Mouse (Mus musculus) layer of hippocampus, postnatal 10 days (tissue): ENCODE results near the gene Pdcd1. TPM values are rescaled to one million over a fixed set of nuclear protein-coding genes. Genes with fewer than 3 reads are reported as not detected.

Experiments
- DNase-seq, 2 experiments: peaks; one replicate each; pipeline ENCODE4 v3.0.0; 2021; ENCODE audit warnings: low spot score in 2 of 2
- long read RNA-seq: library from polyadenylated mRNA; stranded (forward); transcript quantifications from one replicate; pipeline ENCODE4 v2.0.0, GENCODE M21; 2023
- total RNA-seq, 2 experiments: library from RNA; stranded (reverse); gene quantifications; 2 replicates each; pipeline ENCODE4 v1.2.3; 2021

The Pdcd1 gene
- total RNA-seq, result under 1 TPM; 0.18 to 0.30 TPM
- long read RNA-seq, result 0 reads

DNA sequence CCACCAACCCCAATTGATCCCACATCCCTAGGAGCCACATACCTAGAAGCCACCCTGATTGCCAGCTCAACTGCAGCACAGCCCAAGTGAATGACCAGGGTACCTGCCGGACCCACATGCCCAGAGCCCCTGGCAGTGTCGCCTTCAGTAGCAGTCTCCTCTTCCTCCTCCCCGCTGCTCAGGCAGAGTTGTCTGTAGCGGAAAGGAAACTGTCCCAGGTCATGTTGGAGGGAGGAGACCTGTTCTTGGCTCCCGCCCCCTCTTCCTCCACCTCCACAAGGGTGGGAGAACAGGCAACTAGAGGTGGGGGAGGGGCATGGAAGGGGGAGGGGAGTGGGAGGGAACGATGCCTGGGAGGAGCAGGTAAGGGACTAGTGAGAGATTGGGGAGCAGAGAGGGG lies at the start of gene Pdcd1:
Gene Pdcd1, minus strand, starts transcription at position 181 of the 400 bp plus-strand sequence.
- peak; percentile 2 to 9 for DNase-seq

DNA sequence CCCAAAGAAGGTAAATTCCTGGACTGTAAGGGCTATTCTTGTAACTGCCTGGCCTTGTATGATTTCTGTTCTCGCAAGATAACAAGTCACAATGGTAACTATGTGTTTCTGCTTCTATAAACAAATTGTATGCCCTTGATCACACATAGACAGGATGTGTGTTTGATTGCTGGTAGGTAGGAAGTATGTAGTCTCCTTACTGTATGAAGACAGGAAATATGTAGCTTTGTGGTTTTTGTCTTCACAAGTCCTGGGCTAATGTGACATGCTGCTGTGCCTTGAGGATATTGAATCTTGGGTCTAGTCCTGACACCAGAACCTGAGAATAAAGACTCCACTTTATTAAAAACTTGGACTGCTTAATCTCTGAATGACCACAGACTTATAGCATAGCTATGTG lies 39.4 kb upstream of the Pdcd1 start:
- DNase-seq, result no peak

DNA sequence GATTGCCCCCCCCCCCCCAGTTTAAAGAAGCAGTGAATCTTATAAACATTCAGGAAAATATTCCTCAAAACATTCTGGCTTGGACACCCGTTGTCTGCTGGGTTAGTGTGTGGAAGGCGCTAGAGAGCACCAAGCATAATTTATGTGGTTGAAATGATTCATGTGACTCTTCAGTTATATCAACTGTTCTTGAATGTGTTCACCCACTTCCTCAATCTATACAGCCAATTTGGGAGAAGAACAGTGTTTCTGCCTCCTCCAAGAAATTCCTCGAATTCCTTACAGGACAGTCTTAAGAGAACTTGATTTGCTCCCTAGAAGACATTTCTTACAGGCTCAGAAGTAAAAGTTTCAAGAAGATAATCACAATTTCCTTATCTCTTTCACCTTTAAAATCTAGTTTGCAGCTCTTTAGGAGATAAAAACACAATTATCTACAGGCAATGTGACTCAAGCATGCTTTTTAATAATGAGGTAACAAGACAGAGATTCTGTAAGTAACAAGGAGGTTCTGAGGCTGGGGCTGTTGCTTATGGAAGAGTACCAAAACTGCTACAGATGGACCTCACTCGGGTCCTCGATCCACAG lies 34.1 kb upstream of the Pdcd1 start:
- no peak for DNase-seq

DNA sequence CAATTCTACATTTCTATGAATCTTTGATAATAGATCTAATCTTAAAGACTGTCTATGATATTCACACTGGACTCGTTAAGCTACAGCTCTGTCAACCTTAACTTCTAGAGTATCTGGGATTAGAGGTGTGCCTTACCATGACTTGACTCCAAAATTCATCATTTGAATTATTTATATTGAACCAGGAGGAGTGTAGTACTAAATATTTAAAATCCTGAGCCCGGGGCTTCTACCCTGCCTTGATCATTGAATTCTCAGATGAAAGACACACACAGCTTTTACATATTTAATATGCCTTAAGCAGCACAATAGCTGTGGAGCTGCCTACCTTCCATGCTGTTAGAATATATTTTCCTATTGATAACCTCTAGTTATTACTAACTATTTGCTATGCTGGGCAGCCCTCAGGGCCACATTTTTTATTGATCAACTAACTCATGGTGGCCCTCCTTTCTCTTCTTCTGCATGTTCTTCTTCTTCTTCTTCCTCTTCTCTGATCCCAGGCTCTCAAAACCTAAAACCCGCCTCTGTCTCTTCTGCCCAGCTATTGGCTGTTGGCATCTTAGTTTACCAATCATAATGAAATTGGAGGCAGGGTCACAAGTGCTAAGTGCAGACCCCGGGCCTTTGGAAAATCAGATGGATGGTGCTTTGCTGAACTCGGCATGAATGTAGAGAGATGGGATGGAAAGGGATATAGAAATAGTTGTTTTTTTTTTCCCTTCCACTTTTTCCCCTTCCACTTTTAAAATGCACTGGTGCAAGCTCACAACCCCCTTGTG lies 33.2 kb upstream of the Pdcd1 start:
- no peak for DNase-seq

DNA sequence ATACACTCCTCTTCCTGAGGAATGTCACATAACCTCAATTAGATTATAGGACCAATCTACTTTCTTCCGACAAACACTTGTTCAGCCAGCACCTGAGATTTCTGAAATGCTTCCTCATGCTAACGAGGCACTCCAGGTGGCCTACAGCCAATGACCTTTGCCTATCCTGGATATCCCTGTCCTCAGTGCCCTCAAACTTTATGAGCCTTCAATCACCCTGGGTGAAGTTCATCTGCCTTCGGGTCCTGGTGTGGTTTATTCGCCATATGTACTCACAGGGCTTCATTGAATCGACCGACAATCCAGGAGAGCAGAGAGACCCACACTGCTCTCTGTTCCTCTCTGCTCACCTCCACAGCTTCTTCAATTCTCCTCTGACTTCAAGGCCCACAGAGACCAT lies 29.4 kb upstream of the Pdcd1 start:
- no peak for DNase-seq

DNA sequence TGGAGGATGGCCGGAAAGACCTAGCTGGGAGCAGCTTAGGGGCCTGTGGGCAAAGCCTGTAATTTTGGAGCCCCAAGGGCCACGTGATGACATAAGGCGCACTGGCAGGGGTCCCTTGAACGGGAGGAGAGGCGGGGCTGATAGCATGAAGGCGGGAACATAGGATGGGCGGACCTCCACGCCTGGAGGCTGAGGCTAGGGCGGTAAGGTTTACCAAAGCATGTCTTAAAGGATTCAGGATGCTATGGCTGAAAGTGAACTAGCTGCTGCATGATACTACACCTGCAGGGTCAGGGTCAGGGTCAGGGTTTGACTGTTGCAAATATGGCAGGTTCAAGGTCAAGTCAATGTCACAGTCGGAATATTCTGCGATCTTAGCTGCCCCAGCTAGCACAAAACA lies 28.8 kb upstream of the Pdcd1 start:
- DNase-seq, result no peak

DNA sequence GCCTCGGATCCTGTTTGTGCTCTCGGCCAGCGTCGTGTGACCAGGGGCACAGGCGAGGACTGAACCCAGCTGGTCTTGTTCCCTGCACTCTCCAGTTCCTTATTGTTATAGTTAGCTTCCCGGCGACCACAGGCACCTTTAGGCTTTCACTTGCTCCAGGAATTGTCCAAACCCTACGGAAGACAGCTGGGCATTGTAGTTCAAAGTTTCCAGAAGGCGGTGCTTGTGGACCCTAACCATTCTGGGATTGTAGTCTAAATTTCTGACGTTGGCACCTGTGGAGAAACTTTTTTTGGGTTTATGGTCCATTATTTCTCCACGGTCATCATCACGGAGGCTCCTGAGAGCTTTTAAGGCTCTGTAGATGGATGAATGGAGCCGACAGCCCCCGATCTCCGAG lies 28.4 kb upstream of the Pdcd1 start:
- DNase-seq, result no peak

DNA sequence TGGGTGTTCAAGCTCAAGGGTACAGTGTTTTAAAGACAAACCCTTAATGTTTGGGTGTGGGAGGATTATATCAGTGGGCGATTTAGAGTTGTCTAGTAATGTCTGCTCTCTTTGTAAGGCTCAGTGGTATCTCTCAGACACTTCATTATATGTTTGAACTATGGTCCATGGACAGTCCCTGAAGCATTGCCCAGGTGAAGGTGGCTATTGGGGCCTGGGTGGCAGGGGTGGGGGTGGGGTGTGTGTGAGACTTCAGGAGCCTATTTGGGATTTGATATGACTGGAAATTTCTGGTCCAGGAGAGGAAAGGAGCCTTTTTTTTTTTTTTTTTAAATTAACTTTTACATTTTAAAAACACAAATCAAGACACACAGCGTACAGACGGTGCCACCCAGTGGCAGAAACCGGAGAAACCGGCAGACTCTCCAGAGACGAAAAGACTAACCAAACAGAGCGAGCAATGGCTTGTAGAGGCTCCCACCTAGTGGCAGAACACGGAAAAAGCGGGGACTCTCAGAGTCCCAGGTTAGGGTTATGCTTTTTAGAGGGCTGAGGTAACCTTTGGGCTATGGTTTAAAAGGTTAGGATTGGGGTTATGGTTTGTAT lies 26.6 kb upstream of the Pdcd1 start:
- peak; percentile 95 to 96 for DNase-seq

DNA sequence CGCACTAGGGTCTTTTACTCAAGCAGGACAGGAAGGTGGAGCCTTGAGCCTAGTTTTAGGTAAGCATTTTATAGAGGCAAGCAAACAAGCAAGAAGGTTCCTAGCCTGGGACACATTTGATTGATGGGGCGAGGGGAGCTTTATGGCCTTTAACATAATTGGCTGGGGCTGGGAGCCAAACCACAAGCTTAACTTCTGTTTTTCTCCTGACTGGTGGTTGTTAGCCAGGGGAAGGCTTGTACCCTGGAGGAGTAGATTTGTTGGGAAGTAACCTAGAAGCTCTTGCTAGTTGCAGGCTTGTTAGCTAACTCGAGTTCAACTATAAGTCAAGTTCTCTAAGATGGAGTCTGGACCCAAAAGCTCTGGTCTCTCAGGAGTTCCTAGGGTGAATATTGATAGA lies 26.0 kb upstream of the Pdcd1 start:
- DNase-seq, result no peak

DNA sequence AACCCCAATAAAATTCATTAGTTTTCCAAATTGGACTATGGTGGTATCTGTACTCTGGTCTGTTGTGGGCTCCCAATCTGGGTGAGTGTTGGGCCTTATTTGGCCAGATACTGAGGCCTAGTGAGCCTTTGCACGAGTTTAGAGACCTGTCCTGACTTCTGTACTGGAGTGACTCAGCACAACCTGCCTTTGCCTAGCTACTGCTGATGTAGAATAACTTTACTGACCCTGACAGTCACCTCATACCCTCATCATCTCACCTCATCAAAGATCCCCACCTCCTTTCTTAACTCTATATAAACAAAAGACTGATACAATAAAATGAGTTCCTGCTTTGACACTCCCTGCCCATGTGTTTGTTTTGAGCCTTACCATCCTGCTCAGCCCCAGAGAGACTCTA lies 24.3 kb upstream of the Pdcd1 start:
- no peak for DNase-seq

GRCm38 (mm10) chr1:94074756-94075155 lies 22.4 kb upstream of the Pdcd1 start:
- no peak for DNase-seq

DNA sequence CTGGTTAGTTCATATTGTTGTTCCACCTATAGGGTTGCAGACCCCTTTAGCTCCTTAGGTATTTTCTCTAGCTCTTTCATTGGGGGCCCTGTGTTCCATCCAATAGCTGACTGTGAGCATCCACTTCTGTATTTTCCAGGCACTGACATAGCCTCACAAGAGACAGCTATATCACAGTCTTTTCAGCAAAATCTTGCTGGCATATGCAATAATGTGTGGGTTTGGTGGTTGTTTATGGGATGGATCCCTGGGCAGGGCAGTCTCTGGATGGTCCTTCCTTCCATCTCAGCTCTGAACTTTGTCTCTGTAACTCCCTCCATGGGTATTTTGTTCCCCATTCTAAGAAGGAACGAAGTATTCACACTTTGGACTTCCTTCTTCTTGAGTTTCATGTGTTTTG lies 5.9 kb upstream of the Pdcd1 start:
- peak in 1 of 2 experiments; percentile 4 for DNase-seq

- peak in 1 of 2 experiments; percentile 5 for DNase-seq
Observed at GRCm38 (mm10) chr1:94057401-94057800, 5.0 kb upstream of the Pdcd1 start.

DNA sequence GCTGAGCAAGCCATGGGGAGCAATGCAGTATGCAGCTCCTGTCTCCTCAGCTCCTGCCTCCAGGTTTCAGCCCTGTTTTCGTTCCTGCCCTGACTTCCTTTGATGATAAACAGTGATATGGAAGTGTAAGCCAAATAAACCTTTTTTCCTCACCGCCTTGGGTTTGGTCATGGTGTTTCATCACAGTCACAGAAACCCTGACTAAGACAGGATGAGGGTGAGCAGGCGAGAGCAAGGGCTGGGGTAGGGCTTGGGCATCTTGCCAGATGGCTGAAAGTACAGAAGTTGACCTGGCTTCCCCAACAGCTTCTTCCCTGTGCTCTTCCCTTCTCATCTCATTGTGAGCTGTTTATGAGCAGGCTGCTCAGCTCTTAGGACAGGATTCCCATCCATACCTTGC lies 3.6 kb upstream of the Pdcd1 start:
- DNase-seq, result peak; percentile 10 to 14

- DNase-seq, result peak; percentile 18 to 25
Observed at GRCm38 (mm10) chr1:94054481-94054880, 2.1 kb upstream of the Pdcd1 start.

- DNase-seq, result peak; percentile 48 to 63
Observed at GRCm38 (mm10) chr1:94053530-94054216, 1.3 kb upstream of the Pdcd1 start.

DNA sequence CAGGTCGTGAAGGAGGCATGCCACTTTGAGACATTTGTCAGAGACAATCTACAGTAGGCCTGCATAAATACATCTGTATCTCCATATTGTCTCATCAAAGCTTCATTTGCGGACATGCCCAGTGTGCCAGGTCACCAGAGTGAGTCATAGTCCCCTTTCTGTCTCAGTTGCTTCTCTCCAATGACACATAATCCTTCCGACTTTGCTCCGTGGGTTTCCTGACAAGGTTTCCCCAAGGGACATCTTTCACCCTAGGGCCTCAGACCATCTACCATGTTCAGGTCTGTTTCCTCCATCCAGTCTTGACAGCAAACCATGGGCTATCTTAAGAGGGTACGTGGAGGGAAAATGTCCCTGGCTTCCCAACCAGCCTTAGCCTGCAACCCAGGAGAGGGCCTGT lies 1.2 kb downstream of the Pdcd1 start:
- peak; percentile 1 to 7 for DNase-seq

DNA sequence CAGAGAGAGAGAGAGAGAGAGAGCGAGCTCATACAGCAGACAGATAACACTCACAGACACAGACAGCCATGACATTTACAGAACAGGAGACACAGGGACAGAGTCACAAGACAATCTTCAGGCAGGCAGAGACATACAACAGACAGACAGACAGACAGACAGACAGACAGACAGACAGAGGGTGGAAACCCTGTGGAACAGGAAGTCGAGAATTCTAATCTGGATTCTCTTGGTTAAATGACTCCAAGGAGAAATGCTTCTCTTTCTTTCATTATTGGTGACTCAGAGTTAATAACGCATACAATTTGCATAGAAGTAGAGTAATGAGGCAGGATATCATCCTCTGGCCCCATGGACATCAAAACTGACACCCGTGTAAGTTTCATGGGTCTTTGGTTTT lies 5.8 kb downstream of the Pdcd1 start:
- DNase-seq, result no peak

GRCm38 (mm10) chr1:94045559-94045958 lies 6.8 kb downstream of the Pdcd1 start:
- DNase-seq, result no peak

- DNase-seq, result no peak
Observed at GRCm38 (mm10) chr1:94040391-94040790, 12.0 kb downstream of the Pdcd1 start.

DNA sequence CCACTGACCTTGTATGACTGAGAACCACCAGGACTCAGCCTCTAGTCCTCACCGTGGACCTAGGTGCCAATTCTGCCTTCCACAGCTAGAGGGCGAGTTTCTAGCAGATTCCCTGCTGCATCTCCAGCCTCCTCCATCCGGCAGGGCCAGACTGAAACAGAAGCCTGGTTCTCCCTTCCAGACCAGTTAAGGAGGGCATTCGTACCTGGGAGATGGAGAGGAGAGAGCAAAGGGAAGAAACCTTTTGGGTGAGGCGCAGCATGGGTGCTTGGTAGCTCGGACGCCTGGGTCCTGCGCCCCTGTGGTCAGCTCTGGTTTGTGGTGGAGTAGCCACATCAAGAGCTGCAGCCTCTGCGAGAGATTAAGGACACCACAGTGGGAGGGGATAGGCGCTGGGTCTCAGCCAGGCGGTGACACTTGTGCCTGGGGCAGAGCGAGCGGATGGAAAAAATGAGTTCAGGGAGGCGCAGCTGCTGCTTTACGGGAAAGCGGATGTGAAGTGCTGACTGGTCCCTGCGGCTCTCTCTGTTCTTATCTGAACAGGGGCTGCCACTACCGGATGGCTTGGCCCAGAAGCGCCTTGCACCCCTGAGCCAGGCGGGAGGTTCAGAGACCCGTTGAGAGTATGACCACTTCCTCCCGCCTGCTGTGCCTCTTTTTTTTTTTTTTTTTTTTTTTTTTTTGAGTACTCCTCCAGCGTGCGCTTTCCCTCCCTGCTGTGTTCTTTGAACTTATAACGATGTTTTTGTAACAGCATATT lies 17.2 kb downstream of the Pdcd1 start:
- peak; percentile 84 to 88 for DNase-seq
